Mouse (Mus musculus): ENCODE measurements around the gene G0s2. TPM values are rescaled to one million over a fixed set of nuclear protein-coding genes. Genes with fewer than 3 reads are reported as not detected.
"Not testable (repeated sequence)": the region's sequence is repeated elsewhere in the genome, so short reads cannot be mapped to it uniquely, and the experiment has no call there.

The G0s2 gene
- total RNA-seq, 2 experiments from 2014 or later, result 9.4 to 10.2 TPM

DNA sequence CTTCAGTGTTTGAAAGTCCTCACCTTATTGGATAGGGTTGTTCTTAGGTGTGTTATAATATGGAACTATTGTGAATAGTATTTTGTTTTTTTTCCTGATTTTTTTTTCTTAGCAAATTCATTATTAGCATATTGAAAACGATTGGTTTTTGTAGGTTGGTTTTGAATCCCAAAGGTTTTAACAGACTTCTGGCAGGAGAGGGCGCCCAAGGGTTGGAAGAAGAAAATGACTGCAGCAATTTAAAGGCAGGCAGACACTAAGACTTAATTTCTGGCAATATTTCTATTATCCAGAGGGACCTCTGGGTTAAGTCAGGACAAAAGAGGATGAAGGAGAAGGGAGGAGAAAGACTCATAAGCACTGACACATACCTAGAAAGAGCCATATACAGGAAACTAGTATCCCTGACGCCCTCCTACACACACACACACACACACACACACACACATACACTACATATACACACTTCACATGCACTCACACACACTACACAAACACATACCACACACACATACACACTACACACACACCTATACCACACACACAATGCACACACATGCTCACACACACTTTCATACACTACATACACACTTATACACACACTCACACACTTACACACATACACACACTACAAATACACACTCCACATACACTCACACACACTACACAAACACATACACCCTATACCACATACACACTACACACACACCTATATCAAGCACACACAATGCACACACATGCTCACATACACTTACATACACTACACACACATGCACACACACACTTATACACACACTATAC, 17.3 kb downstream of the G0s2 start:
- peak; percentile 57 to 85 for DNase-seq (ENCODE audit: low spot score in 2 of 2)

DNA sequence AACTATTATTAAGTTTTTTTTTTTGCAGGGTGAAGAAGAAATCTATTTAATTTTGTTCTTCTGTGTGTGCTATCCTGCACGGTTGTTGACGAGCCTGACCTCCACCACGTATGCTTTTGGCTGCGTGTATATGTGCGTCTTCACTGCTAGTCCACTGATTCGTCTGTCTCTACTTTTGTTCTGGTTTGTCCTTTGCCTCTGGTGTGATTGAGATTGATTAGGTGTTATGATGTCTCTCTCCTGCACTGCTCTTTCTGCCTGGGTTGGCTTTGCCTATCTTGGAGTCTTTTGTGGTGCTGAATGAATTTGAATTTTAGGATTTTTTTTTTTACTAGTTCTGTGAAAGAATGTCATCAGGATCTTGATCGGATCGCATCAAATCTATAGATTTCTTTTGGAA, 18.0 kb downstream of the G0s2 start:
- DNase-seq (ENCODE audit: low spot score in 2 of 2), result no peak

DNA sequence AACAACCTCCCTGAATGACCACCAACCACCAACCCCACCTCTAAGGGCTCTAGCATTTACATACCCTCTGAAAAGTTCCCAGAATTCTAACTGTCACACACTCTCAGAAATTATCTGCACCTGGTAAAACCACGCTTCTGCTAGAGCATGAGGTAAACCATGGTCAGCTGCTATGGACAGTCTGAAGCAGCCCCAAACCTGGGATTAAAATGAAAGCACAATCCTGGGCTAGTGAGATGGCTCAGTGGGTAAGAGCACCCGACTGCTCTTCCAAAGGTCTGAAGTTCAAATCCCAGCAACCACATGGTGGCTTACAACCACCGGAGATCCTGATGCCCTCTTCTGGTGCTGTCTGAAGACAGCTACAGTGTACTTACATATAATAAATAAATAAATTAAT, 19.1 kb downstream of the G0s2 start:
- DNase-seq (ENCODE audit: low spot score in 2 of 2), result not testable (repeated sequence)

DNA sequence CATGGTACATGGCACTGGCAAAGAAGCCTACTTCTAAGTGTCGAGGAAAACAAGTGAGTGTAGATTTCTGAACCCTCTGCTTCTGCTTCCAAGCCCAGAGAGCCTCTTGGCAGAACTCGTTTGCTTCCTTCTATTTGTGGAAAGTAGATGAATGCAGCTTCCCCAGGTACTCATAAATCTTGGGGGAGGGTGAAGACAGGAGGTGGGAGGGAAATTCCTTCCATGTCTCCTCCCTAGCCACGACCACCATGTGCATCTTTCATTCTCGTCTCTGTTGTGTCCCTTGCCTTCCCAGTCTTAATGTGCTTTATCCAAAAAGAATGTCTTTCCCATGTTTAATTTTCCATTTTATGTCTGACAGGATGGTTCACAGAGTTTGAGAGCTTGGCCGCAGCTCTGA, 20.4 kb downstream of the G0s2 start:
- DNase-seq (ENCODE audit: low spot score in 2 of 2), result no peak

DNA sequence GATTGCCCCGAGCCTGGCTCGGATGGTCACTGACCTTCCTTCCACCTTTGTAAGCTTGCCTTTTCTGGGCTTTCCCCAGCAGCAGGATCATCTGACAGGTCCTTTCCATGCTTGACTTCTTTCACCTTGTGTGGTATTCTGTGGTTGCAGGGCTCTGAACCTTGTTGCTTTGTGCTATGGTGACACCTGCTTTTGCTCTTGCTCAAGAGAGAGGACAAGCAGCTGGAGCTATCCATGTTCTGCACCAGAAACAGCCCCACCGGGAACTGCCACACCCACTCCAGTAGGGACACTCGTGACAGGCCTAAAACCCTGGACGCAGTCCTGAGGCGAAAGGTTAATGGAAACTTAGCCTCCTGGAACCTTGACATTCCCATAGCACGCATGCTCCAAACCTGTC, 21.6 kb downstream of the G0s2 start:
- DNase-seq (ENCODE audit: low spot score in 2 of 2), result no peak

DNA sequence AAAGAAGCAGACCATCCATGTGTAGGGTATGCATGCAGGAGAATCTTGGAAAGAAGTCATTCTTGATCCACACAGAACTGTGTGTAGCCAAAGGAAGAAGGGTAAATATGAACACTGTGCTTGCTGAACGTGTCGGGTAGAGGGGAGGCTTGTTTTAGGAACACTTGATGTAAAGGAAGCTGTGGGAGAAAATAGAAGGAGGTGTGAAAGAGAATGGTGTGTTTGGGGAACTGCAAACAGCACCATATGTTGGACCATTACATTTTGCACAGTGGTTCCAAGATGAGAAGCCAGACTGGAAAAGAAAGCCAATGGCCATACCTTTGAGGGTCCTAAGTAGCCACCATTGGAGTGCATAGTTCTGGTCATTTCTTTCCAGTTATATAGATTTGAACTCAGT, 23.0 kb downstream of the G0s2 start:
- DNase-seq (ENCODE audit: low spot score in 2 of 2), result no peak

DNA sequence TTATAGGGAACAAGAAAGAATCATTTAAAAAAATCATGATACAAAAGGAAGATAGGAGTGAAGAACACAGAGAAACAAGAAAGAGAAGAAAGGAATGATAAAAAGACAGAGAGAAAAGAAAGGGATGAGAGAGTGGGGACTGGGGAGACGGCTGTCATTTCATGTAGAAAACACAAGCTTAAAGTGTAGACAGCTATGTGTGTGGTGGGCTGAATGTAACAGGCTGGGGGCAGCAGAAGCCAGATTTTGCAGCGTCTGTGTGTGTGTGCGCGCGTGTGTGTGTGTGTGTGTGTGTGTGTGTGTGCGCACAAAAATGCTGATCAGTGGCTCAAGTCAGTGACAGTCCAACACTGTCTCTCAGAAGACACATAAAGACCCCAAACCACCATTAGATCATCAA, 28.8 kb downstream of the G0s2 start:
- peak in 1 of 2 experiments; percentile 17 for DNase-seq (ENCODE audit: low spot score in 2 of 2)

DNA sequence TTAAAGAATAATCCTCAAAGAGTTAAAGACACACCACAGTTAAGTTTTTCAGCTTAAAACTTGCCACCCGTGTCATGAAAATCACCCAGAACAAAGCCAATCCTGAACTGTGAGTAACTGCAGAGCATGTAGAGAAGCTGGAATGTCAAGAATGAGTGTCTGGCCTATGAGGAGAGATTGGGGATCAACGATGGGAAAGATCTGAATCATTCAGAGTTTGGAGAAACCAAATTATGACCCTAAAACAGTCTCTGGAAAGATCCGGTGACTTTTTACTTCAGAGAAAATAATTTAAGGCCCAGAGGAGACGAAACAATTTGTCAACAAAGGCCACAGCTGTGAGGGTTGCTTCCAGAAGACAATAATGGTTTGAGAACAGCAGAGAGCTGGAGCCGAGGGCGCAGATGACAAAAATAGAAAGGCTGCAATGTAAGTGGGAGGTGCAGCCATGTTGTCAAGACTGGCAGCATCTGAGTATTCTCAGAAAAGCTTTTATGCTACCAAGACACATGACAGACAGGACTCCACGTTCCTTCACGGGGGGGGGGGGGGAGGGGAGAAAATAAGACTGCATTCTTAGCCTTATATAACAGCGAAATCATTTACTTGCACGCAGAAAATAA, 29.3 kb downstream of the G0s2 start:
- peak in 1 of 2 experiments; percentile 32 for DNase-seq (ENCODE audit: low spot score in 2 of 2)

DNA sequence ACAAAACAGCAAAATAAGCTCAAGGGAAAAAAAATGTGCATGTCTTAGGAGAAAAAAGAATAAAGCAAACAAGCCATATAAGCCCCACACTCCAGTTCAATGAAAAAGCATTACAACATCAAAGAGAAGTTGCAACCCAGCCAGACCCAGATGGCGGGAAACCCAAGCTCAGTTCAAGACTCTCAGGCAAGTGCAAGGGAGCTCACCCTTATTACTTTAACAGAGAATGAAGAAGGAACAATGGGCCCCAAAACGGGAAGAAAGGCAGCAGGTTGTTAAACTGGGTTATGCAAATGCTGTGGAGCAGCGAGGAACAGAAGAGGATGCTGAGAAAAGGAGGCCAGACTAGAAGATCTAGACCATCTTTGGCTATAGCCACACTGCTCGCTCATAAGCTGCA, 30.2 kb downstream of the G0s2 start:
- no peak for DNase-seq (ENCODE audit: low spot score in 2 of 2)

DNA sequence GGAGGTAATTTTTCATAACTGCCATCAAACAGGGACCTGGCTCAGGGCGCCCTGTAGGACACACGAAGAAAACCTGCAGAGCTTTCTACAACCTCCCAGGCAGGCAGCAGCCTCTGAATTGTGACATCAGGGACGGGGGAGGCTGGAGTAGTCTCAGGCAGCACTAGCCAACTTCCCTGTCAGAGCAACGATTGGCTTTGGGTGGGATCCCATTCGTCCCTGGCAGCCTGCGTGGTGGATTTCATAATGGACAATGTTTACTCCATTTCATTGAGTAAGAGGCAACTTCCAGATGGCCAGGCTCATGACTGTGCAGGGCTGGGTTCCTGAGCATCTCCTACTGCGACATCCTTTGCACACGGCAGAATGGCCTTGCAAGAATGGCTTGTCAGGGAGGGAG, 30.8 kb downstream of the G0s2 start:
- peak; percentile 91 to 95 for DNase-seq (ENCODE audit: low spot score in 2 of 2)

DNA sequence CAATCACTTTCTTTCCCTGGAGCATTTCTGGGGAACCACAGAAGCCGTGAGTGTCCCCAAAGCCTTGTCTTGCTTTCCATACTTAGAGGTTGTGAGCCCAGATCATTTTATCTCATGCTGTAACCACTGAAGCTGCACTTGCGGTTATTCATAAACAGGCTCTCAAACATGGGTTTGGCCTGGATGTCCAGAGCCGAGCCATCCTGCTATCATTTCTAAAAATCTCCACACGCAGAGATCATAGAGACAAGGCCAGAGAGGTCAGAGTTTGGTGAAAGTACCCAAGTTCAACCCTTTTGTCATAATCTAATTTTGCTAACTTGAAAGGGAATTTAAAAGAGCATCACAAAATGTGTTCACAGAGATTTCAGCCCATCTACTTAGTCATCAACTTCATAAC, 31.6 kb downstream of the G0s2 start:
- no peak for DNase-seq (ENCODE audit: low spot score in 2 of 2)

DNA sequence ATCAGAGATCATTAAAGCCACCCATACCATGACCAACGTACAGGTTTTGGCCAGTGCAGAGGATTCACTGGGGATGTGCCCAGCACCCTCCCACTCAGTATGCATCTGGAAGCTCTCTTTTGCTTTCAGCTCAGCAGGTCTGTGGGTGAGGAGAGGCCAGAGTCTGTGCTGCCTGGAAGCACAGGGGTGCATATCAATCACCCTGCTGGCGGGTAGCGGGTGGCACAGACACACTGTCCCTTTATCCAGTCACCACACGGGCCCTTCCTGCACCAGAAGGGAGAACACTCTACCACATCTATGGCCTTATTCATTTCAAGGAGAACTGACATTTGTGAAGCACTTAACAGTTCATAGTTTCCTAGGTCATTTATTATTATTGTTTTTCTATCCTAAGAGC, 34.6 kb downstream of the G0s2 start:
- DNase-seq (ENCODE audit: low spot score in 2 of 2), result peak in 1 of 2 experiments; percentile 27

DNA sequence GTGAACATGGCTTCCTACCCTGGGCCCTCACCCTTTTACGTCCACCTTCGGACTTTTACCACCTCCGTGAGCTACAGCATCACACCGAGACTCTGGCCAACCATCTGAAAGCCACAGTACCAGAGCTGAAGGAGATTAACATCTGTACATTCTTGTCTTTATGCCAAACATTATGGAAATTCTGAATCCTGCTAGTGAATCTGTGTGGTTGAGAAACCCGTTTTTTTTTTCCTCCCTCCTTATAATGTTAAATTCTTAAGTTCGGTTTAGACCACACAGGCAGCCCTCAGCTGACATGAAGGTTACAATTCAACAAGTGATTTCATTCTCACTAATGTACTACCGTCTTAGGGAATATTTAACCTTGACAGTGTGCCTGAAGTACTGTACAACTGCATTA, 38.1 kb downstream of the G0s2 start:
- no peak for DNase-seq (ENCODE audit: low spot score in 2 of 2)

DNA sequence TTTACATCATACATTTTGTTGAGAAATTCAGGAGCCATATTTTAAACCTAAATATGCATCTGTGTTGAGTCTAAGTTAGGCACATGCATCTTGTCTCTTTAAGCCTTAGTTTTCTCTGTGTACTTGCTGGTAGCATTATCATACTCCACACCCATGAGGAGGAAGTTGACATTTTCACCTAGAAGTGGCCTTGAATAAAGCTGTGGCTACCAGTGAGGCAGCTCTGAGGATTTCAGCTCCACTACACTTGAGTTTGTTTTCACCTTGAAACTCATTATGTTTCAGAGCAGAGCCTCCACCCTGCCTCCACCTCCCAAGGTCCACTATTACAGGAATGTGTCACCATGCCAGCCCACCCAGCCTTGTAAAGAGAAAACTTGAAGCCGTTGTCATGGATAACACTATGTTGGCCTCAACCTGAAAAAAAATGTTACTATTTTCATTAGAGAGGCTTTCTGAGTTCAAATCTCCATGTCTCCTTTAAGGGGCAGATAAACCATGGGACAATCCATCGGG, 38.8 kb downstream of the G0s2 start:
- DNase-seq (ENCODE audit: low spot score in 2 of 2), result no peak

DNA sequence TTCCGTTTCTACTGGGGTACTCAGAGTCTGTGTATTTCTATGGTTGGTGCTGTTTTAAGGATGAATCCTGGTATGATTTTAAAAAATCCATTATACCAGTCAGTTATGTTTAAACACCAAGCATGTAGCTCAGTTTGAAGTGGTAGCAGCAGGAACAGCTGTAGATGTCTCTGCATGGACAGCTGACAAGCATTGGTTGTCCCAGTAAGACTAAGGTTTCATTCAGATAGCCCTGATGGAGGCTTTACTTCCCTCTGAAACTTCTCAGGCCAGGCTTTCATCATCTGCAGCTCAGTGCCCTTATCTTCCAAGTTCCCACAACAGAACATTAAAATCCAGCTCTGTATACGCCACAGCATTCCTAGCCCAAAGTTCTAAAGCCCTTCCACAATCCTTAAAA, 40.3 kb downstream of the G0s2 start:
- no peak for DNase-seq (ENCODE audit: low spot score in 2 of 2)

DNA sequence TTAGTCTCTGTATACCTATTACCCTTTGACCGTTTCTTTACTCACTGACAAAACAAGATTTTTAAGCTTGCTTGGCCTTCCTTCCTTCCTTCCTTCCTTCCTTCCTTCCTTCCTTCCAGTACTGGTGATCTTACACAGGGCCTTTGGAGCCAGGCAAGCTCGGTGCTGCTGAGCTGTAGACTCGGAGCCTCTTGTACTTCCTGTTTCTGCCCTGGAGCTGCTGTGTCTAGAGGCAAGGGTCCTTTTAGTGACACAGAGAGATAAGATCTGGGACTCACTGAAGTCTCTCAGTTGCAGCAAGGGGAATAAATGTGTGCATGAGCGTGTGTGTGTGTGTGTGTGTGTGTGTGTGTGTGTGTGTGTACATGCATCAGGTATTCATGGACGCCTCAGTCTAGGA, 42.1 kb downstream of the G0s2 start:
- no peak for DNase-seq (ENCODE audit: low spot score in 2 of 2)

DNA sequence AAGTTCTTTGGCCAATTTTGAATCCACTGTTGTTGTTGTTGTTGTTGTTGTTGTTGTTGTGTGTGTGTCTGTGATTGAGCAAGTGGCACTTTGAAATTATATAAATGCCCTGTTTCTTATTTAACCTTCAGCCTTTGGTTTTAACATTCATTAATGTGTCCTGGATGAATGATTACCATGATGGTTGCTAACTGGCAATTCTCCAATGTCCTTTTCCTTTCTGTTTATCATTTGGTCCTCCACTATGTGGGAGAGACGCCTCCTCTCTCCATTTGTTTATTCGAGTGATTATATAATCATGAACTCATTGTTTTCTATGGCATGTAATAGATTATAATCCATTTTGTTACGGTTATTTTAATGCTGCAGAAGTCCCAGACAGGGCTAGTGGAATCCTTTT, 42.5 kb downstream of the G0s2 start:
- DNase-seq (ENCODE audit: low spot score in 2 of 2), result no peak

DNA sequence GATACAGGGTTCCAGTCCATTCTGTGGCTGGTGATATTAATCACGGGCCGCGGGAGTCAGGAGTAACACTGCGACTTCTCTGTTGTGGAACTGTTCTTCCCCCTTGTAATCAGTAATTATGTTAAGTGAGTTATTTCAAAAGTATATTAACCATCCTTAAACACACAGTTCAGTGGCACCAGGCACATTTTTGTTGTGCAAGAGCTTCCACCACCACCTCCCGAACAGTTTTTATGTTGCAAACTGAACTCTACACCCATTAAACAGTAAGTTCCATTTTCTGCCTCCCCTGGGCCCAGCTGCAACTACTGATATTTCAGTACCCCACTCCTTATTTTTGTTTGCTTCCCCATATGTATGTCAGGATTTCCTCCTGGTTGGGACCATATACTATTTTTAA, 43.4 kb downstream of the G0s2 start:
- no peak for DNase-seq (ENCODE audit: low spot score in 2 of 2)

DNA sequence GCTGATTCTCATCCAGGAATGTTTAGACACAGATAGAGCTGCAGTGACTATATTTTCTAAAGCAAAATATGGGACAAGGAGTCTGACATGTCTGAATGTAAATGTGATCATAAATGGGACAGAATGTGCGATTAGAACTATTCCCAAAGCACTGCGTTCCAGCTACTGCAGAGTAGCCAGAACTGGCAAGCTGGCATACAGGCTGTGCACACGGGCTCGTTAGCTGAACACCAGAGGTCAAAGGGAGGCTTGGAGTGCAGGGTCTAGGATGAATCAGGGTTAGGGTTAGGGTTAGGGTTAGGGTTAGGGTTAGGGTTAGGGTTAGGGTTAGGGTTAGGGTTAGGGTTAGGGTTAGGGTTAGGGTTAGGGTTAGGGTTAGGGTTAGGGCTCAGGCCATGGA, 45.5 kb downstream of the G0s2 start:
- no peak for DNase-seq (ENCODE audit: low spot score in 2 of 2)

DNA sequence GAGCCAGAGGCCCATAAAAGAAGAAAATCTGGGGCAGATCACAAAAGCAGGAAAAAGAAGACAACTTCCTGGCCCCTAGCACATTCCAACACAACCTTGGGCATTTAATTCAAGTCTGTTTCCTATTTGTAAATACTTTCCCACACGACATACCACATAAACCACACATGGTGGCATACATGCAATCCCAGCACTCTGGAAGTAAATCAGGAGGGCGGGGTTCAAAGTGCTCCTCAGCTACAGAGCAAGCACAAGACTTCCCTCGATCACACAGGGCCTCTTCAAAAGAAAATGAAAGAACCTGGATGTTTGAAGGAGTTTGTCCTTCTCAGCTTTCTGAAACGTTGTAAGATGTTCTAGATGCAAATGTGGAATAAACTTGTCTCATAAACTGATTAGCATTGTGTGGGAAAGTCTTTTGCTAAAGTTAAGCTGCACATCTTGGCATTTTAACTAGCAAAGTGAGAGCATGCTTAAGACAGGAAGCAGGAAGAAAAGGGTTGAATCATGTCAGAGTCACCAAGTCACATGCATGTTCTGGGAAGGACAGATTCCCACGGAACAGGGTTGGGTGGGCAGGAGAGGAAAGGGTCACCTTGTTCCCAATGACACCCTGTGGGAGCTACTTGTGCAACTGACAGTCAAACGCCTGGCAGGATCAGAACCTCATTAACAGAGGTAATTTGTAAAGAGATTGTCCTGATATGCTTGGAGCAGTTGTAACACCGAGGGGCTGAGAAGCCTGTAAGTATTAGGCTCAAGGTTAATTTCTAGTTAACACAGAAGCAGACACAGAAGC, 46.1 kb downstream of the G0s2 start:
- DNase-seq (ENCODE audit: low spot score in 2 of 2), result peak in 1 of 2 experiments; percentile 19

DNA sequence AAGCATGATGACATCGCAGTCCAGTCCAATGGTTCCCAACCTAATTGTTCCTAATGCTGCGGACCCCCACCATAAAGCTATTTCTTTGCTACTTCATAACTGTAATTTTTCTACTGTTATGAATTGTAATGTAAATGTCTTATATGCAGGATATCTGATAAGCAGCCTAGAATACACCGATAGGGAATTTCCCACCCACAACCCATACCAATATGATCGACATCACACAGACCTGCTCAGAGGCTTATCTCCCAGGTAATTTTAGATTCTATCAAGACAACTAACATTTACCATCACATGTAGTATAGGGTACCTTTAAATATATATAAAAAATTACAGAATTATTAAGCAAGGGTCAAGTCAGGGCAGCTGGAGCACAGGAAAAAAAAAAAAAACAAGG, 46.9 kb downstream of the G0s2 start:
- DNase-seq (ENCODE audit: low spot score in 2 of 2), result no peak

DNA sequence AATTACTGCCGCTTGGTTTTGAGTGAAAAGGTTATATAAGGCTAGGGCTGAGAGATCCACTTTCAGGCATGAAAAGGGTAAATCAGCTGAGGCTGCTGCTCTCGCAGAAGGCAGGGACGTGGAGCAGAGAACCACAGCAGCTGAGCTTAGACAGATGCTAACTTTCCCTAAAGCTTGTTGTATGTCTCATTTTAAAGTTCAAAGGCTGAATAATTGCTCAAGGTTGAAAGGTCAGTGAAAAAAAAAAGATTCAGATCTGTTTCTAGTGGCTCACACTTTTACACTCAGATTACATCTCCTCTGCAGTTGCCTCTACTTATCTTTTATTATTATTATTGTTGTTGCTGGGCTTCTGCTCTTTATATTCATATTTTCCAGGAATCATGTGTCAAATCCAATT, 47.5 kb downstream of the G0s2 start:
- no peak for DNase-seq (ENCODE audit: low spot score in 2 of 2)

All from layer of hippocampus, adult 18-20 months (tissue).